Mouse (Mus musculus): ENCODE results near the gene Tet3. TPM values are rescaled to one million over a fixed set of nuclear protein-coding genes. Genes with fewer than 3 reads are reported as not detected.

The Tet3 gene
- polyA plus RNA-seq, 1 experiment from 2014 or later, result 13.7 TPM

Small RNA genes within 50 kb of the gene (microRNA-seq; reads per million reads assigned to microRNA genes)
- not detected for gene Mir6374

Other genes with a start within 250 kb of the Tet3 start
- 0.89 and 0.93 TPM in 2 replicates for gene Slc4a5, start 239.3 kb downstream of the Tet3 start, polyA plus RNA-seq (2015; fragmentation: Nextera tagmentation; extraction: Ambion mirVana)
- gene Mthfd2, start 133.2 kb downstream of the Tet3 start, polyA plus RNA-seq (2015; fragmentation: Nextera tagmentation; extraction: Ambion mirVana), result 59.6 and 64.3 TPM in 2 replicates
- 31.5 and 32.0 TPM in 2 replicates for gene Mob1a, start 133.1 kb downstream of the Tet3 start, polyA plus RNA-seq (2015; fragmentation: Nextera tagmentation; extraction: Ambion mirVana)
- gene Bola3, start 109.9 kb downstream of the Tet3 start, polyA plus RNA-seq (2015; fragmentation: Nextera tagmentation; extraction: Ambion mirVana), result 196 and 234 TPM in 2 replicates
- 24.1 and 24.3 TPM in 2 replicates for gene Dguok, start 47.9 kb upstream of the Tet3 start, polyA plus RNA-seq (2015; fragmentation: Nextera tagmentation; extraction: Ambion mirVana)
- gene Actg2, start 77.2 kb upstream of the Tet3 start, polyA plus RNA-seq (2015; fragmentation: Nextera tagmentation; extraction: Ambion mirVana), result 3.8 and 9.8 TPM in 2 replicates
- 9.6 TPM in 2 replicates for gene Stambp, start 113.6 kb upstream of the Tet3 start, polyA plus RNA-seq (2015; fragmentation: Nextera tagmentation; extraction: Ambion mirVana)
- gene Clec4f, start 197.1 kb upstream of the Tet3 start, polyA plus RNA-seq (2015; fragmentation: Nextera tagmentation; extraction: Ambion mirVana), result 17.8 and 20.6 TPM in 2 replicates
- gene Cd207, start 218.8 kb upstream of the Tet3 start, polyA plus RNA-seq (2015; fragmentation: Nextera tagmentation; extraction: Ambion mirVana), result 1.3 and 1.4 TPM in 2 replicates